Mouse (Mus musculus): ENCODE results near the gene Efemp2. TPM values are rescaled to one million over a fixed set of nuclear protein-coding genes. Genes with fewer than 3 reads are reported as not detected.

Efemp2 gene
- polyA plus RNA-seq, 1 experiment from 2014 or later, result 44.2 TPM

- Histone ChIP-seq H3K27me3 (replicated peaks; ENCODE audit: control insufficient read depth, insufficient read depth, low read length) (no peaks in the 10 kb centered on the region), H3K4me1 (ENCODE audit: control insufficient read depth, insufficient read depth, low read depth, low read length) (peaks cover 10% of the 10 kb centered on the region), H3K9me3 (ENCODE audit: control insufficient read depth, low read length) (no peaks in the 10 kb centered on the region), H3K4me2 (ENCODE audit: low read length) (no peak overlapping the region), H3K27ac (ENCODE audit: low read depth, low read length) (no peak overlapping the region), H3K4me3 (ENCODE audit: low read length) (no peak overlapping the region), H3K9ac (ENCODE audit: low read depth, low read length) (no peak overlapping the region), H3K36me3 (ENCODE audit: control insufficient read depth, insufficient read depth, low read length) (peaks cover 21% of the 10 kb centered on the region)
- WGBS, result 95% methylated on average over 19 of the region's 19 CpGs
- no peak for ATAC-seq
Measured at GRCm38 (mm10) chr19:5483386-5484359, 9.9 kb downstream of the Efemp2 start.

GRCm38 (mm10) chr19:5484496-5484895, 10.7 kb downstream of the Efemp2 start:
- Histone ChIP-seq H3K27ac (ENCODE audit: low read depth, low read length) (no peak overlapping the region), H3K4me1 (ENCODE audit: control insufficient read depth, insufficient read depth, low read depth, low read length) (peaks cover 13% of the 10 kb centered on the region), H3K9me3 (ENCODE audit: control insufficient read depth, low read length) (no peaks in the 10 kb centered on the region), H3K4me2 (ENCODE audit: low read length) (no peak overlapping the region), H3K4me3 (ENCODE audit: low read length) (no peak overlapping the region), H3K36me3 (ENCODE audit: control insufficient read depth, insufficient read depth, low read length) (peaks cover 21% of the 10 kb centered on the region), H3K27me3 (replicated peaks; ENCODE audit: control insufficient read depth, insufficient read depth, low read length) (no peaks in the 10 kb centered on the region), H3K9ac (ENCODE audit: low read depth, low read length) (no peak overlapping the region)
- ATAC-seq, result no peak
- 97% methylated on average over 5 of the region's 5 CpGs for WGBS

GRCm38 (mm10) chr19:5485371-5485770, 11.6 kb downstream of the Efemp2 start:
- no peak overlapping the region for H3K4me2 ChIP-seq (ENCODE audit: low read length)
- H3K9me3 ChIP-seq (ENCODE audit: control insufficient read depth, low read length), result no peaks in the 10 kb centered on the region
- peaks cover 15% of the 10 kb centered on the region for H3K4me1 ChIP-seq (ENCODE audit: control insufficient read depth, insufficient read depth, low read depth, low read length)
- 90% methylated on average over 8 of the region's 8 CpGs for WGBS
- ATAC-seq, result no peak
- H3K36me3 ChIP-seq (ENCODE audit: control insufficient read depth, insufficient read depth, low read length), result peaks cover 21% of the 10 kb centered on the region
- H3K27me3 ChIP-seq (replicated peaks; ENCODE audit: control insufficient read depth, insufficient read depth, low read length), result no peaks in the 10 kb centered on the region
- H3K4me3 ChIP-seq (ENCODE audit: low read length), result no peak overlapping the region
- no peak overlapping the region for H3K9ac ChIP-seq (ENCODE audit: low read depth, low read length)
- no peak overlapping the region for H3K27ac ChIP-seq (ENCODE audit: low read depth, low read length)

GRCm38 (mm10) chr19:5485821-5486220, 12.1 kb downstream of the Efemp2 start:
- ATAC-seq, result no peak
- Histone ChIP-seq H3K4me1 (ENCODE audit: control insufficient read depth, insufficient read depth, low read depth, low read length) (peaks cover 15% of the 10 kb centered on the region), H3K4me2 (ENCODE audit: low read length) (no peak overlapping the region), H3K36me3 (ENCODE audit: control insufficient read depth, insufficient read depth, low read length) (peaks cover 21% of the 10 kb centered on the region), H3K4me3 (ENCODE audit: low read length) (no peak overlapping the region), H3K9me3 (ENCODE audit: control insufficient read depth, low read length) (no peaks in the 10 kb centered on the region), H3K9ac (ENCODE audit: low read depth, low read length) (no peak overlapping the region), H3K27ac (ENCODE audit: low read depth, low read length) (no peak overlapping the region), H3K27me3 (replicated peaks; ENCODE audit: control insufficient read depth, insufficient read depth, low read length) (no peaks in the 10 kb centered on the region)
- WGBS, result 97% methylated on average over 7 of the region's 7 CpGs

GRCm38 (mm10) chr19:5486286-5486685, 12.5 kb downstream of the Efemp2 start:
- H3K27me3 ChIP-seq (replicated peaks; ENCODE audit: control insufficient read depth, insufficient read depth, low read length), result no peaks in the 10 kb centered on the region
- no peak for ATAC-seq
- no peak overlapping the region for H3K4me2 ChIP-seq (ENCODE audit: low read length)
- WGBS, result 93% methylated on average over 8 of the region's 8 CpGs
- peaks cover 15% of the 10 kb centered on the region for H3K4me1 ChIP-seq (ENCODE audit: control insufficient read depth, insufficient read depth, low read depth, low read length)
- H3K27ac ChIP-seq (ENCODE audit: low read depth, low read length), result no peak overlapping the region
- no peak overlapping the region for H3K4me3 ChIP-seq (ENCODE audit: low read length)
- peaks cover 21% of the 10 kb centered on the region for H3K36me3 ChIP-seq (ENCODE audit: control insufficient read depth, insufficient read depth, low read length)
- no peak overlapping the region for H3K9ac ChIP-seq (ENCODE audit: low read depth, low read length)
- no peaks in the 10 kb centered on the region for H3K9me3 ChIP-seq (ENCODE audit: control insufficient read depth, low read length)

- Histone ChIP-seq H3K9ac (ENCODE audit: low read depth, low read length) (no peak overlapping the region), H3K27ac (ENCODE audit: low read depth, low read length) (no peak overlapping the region), H3K27me3 (replicated peaks; ENCODE audit: control insufficient read depth, insufficient read depth, low read length) (no peaks in the 10 kb centered on the region), H3K36me3 (ENCODE audit: control insufficient read depth, insufficient read depth, low read length) (peaks cover 21% of the 10 kb centered on the region), H3K9me3 (ENCODE audit: control insufficient read depth, low read length) (no peaks in the 10 kb centered on the region), H3K4me3 (ENCODE audit: low read length) (no peak overlapping the region), H3K4me2 (ENCODE audit: low read length) (no peak overlapping the region; the same call in 1 of the 2 replicates), H3K4me1 (ENCODE audit: control insufficient read depth, insufficient read depth, low read depth, low read length) (peaks cover 16% of the 10 kb centered on the region)
- WGBS, result 86% methylated on average over 4 of the region's 4 CpGs
- ATAC-seq, result no peak
Measured at GRCm38 (mm10) chr19:5486771-5487170, 13.0 kb downstream of the Efemp2 start.

- Histone ChIP-seq H3K27ac (ENCODE audit: low read depth, low read length) (peak within 1 kb of the TSS; percentile 99), H3K4me1 (ENCODE audit: control insufficient read depth, insufficient read depth, low read depth, low read length) (peaks cover 28% of the 10 kb centered on the region), H3K9ac (ENCODE audit: low read depth, low read length) (peak within 1 kb of the TSS; percentile 71), H3K27me3 (replicated peaks; ENCODE audit: control insufficient read depth, insufficient read depth, low read length) (no peaks in the 10 kb centered on the region), H3K9me3 (ENCODE audit: control insufficient read depth, low read length) (no peaks in the 10 kb centered on the region), H3K4me2 (ENCODE audit: low read length) (peak within 1 kb of the TSS; percentile 81), H3K36me3 (ENCODE audit: control insufficient read depth, insufficient read depth, low read length) (peaks cover 23% of the 10 kb centered on the region), H3K4me3 (ENCODE audit: low read length) (peak within 1 kb of the TSS; percentile 57)
- under 1% methylated on average over 39 of the region's 39 CpGs for WGBS
- peak; percentile 74 for ATAC-seq
Measured at GRCm38 (mm10) chr19:5487768-5488550, 14.2 kb downstream of the Efemp2 start, which contains the start of gene Mus81. Gene Mus81 (minus strand): TSS chr19:5488402.

- H3K4me3 ChIP-seq (ENCODE audit: low read length), result peak overlapping the region; percentile 57
- peak overlapping the region; percentile 71 for H3K9ac ChIP-seq (ENCODE audit: low read depth, low read length)
- ATAC-seq, result peak; percentile 81
- no peaks in the 10 kb centered on the region for H3K27me3 ChIP-seq (replicated peaks; ENCODE audit: control insufficient read depth, insufficient read depth, low read length)
- H3K36me3 ChIP-seq (ENCODE audit: control insufficient read depth, insufficient read depth, low read length), result peaks cover 23% of the 10 kb centered on the region
- H3K4me2 ChIP-seq (ENCODE audit: low read length), result peak overlapping the region; percentile 81
- H3K9me3 ChIP-seq (ENCODE audit: control insufficient read depth, low read length), result no peaks in the 10 kb centered on the region
- WGBS, result under 1% methylated on average over 25 of the region's 26 CpGs
- H3K4me1 ChIP-seq (ENCODE audit: control insufficient read depth, insufficient read depth, low read depth, low read length), result peaks cover 31% of the 10 kb centered on the region
- peak overlapping the region; percentile 99 for H3K27ac ChIP-seq (ENCODE audit: low read depth, low read length)
Measured at GRCm38 (mm10) chr19:5488878-5489571, 15.3 kb downstream of the Efemp2 start.

All from hindbrain, embryonic 16.5 days (tissue).